Mouse (Mus musculus) right cerebral cortex, postnatal 36 days (tissue): Measurements from ENCODE around the gene Tuft1.
"Not testable (repeated sequence)": the region's sequence is repeated elsewhere in the genome, so short reads cannot be mapped to it uniquely, and the experiment has no call there.

ENCODE experiments used
- DNase-seq, 2 experiments: peaks; one replicate each; pipeline ENCODE4 v3.0.0; 2022; ENCODE audit warnings: low spot score in 2 of 2, mixed read lengths in 1 of 2

Gene Tuft1

DNA sequence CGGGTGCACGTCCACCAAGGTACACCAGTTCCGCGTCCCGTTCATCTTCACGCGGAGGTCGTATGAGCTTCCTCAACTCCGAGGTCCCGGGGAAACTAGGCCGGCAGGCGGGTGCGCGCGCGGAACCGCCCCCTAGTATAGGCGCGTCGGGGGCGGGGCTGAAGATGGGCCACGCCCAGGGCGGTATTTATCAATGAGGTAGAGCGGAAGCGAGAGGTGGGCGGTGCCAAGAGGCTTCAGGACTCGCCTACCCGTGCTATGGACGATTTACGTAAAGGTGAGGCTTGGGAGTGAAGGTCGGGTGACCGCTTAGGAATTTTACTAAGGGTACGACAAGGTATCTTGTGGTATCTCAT lies at the start of gene Tuft1:
Tuft1 (minus strand) TSS at position 133 of the 356 bp plus-strand sequence.
- peak; percentile 21 to 26 for DNase-seq

DNA sequence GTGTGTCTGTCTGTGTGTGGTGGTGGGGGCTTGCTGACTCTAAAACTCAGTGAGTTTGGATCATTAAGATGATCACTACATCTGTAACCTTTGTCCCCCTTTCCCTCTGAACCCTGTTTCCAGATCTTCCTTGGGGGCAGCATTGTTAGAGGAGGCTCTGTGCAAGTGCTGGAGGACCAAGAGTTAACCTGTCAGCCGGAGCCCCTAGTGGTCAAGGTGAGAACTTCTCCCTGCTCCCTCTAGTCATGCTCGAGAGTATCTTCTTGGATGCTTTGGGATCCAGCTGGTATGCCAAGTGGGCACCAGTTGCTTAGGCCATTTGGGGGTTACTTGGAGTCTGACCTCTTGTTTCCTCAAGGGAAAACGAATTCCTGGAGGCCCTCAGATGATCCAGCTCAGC lies 44.7 kb upstream of the Tuft1 start:
- DNase-seq, result not testable (repeated sequence)

DNA sequence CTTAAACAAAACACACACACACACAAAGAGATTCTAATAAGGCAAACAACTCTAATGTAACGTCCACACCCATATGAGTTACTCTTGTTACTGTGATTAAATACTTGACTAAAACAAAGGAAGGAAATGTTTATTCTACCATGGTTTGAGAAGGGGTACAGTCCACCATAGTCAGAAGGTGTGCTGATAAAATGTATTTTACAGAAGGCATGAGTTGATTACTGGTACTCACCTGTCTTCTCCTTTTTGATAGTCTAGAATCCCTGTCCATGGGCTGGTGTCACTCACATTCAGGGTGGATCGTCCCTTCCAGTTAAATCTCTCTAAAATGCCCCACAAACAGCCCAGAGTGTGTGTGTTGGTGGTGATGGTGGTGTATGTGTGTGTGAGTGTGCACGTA lies 44.2 kb upstream of the Tuft1 start:
- no peak for DNase-seq

DNA sequence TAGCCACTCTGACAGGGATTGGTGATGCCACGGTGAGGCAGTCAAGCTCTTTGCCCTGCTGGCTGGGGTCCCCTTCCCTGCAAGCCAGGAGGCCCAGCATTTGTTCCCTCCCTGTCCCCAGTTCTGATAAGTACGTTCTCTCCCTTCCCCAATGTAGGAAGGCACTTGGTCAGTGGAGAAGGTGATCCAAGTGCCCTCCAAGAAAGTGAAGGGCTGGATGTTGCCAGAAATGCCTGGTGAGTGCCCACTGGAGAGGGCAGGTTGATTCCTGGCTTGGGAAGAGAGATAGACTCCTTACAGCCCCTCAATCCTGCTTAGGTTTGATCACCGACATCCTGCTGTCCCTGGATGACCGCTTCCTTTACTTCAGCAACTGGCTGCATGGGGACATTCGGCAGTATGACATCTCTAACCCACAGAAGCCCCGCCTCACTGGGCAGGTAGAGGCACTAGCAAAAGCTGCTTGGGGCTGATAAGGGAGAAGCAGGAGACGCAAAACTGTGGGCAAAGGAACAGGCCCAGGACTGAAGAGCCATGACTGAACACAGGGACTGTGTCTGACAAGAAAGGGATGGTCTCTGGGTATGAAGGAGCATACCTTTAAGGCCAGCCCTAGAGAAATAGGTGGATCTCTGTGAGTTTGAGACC lies 43.6 kb upstream of the Tuft1 start:
- DNase-seq, result not testable (repeated sequence)

DNA sequence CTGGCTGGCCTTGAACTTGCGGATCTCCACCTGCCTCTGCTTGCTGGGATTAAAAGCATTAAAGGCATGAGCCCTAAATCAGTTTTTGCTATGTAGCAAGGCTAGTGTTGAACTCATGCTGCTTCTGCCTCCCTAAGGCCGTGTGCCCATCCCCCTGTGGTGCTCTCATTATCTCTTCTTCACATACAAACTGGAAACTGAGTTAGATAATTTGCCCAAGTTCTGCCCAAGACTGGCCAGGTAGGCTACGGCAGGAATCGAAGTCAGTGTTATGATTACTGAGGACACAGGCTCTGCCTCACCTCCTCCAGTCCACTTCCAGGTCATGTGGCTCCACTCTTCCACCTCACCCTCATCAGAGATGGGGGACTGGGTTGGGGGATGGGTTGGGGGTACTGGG lies 37.6 kb upstream of the Tuft1 start:
- DNase-seq, result not testable (repeated sequence)

DNA sequence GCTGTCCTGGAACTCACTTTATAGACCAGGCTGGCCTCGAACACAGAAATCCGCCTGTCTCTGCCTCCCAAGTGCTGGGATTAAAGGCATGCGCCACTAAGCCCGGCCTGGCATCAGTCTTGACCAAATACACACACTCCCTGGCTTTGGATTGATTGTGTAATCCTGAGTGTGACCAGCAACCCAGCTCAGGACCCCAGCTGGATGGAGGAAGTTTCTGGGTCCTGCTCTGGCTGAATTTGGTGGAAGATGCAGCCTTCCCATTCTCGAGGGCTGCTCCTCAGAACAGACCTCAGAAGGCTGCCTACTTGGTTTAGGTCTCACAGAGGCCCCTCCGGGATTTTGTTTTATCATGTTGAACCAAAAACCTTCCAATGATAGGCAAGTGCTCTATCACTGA lies 36.9 kb upstream of the Tuft1 start:
- not testable (repeated sequence) for DNase-seq

DNA sequence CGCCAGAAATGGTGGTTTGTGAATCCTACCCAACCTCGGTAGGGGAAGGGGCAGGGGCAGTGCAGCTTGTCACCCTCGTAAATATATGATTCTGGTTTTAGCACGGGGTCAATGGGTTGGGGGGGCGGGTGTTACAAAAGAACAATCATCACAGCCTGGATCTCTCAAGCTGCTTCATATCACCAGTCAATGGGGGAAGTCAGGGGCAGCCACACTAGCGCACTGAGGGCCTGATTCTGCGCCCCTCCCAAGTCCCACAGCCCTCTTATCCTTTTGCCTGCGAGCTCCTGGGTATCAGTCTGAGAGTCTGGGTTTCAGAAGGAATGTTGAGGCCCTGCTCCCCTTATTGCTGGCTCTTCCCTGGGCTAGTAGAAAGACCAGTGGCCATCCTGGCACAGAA lies 35.2 kb upstream of the Tuft1 start:
- not testable (repeated sequence) for DNase-seq

DNA sequence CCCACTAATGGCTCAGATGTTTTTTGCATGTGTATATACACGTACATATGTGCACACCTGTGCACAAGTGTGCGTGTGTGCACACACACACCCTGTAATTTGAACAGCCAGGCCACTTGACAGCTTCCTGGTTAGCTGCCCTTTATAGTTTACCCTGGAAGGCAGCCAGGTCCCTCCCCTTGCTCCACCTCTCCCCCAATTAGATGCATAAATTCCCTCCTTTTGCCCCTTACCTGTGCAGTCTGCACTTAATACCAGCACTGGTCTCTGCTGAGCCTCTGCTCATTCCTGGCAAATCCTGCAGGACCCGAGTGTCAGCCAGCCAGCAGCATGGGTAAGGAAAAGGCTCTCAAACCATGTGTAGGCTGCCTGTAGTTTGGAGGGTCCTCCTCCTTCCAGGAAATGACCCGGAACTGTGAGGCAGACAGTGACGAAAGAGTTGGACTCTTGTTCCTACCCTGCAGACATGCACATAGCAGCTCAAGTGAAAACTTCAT lies 34.7 kb upstream of the Tuft1 start, which contains the start of gene Selenbp2:
Selenbp2 (plus strand) TSS at position 228 of the 497 bp plus-strand sequence.
- DNase-seq, result no peak

DNA sequence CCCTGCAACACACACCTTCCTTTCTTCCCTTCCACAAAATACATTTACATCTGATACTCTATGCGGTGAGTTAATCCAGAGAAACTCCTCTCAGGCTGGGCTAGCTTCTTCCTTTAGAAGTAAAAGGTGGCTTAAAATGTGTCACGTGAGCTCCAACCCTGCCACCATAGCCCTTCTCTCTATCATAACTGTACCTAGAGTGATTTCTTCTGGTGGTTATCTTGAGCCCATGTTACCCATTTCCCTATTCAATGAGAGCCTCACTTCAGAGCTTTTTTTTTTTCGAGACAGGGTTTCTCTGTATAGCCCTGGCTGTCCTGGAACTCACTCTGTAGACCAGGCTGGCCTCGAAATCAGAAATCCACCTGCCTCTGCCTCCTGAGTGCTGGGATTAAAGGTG lies 33.0 kb upstream of the Tuft1 start:
- DNase-seq, result not testable (repeated sequence)

DNA sequence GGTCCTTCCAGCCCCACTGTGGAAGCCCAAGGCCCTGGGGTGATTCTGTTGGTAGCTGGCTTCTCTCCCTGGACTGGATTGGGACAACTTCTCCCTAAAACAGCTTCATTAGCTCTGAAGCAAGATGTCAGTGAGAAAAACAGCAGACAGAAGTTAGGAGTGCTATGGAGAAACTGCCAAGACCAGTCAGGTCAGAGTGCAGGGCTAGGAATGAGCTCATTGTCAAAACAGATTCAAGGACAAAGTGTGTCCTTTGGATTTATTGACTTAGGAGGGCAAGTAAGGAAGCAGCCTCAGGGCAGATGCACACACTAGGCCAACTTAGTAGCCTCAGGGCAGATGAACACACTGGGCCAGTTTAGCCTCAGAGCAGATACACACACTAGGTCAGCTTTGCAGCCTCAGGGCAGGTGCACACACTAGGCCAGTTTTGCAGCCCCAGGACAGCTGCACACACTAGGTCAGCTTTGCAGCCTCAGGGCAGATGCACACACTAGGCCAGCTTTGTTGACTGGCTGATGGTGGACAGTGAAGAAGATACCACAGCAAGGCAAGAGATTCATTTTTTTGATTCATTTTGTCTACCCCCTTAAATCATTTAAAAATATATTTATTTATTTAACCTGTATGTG lies 32.1 kb upstream of the Tuft1 start:
- no peak for DNase-seq

DNA sequence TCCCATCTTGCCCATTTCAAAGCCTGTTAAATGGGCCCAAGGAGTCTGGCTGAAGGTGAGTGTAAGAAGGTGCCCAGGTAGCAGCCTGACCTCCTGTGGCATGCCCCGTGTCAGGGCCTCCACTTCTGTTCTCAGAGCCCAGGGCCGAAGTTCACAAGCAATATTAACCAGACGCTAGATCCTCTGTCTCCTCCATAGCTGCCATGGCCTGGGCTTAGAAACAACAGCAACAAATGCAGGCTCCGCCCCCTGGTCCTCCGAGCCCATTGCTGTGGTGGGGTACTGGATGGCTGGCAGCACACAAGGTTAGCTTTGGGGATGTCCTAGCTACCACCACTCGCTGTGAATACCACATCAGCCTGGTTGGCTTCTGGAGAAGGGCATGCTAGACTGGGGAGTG lies 31.5 kb upstream of the Tuft1 start:
- DNase-seq, result not testable (repeated sequence)

DNA sequence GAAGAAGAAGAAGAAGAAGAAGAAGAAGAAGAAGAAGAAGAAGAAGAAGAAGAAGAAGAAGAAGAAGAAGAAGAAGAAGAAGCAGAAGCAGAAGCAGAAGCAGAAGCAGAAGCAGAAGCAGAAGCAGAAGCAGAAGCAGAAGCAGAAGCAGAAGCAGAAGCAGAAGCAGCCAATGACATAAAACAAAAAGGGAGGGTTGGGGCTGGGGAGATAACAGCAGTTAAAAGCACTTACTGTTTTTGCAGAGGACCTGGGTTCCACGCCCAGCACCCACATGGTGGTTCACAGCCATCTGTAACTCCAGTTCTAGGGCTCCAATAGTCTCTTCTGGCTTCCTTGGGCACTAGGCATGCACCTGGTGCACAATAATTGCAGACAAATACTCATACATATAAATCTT lies 30.5 kb upstream of the Tuft1 start:
- not testable (repeated sequence) for DNase-seq

DNA sequence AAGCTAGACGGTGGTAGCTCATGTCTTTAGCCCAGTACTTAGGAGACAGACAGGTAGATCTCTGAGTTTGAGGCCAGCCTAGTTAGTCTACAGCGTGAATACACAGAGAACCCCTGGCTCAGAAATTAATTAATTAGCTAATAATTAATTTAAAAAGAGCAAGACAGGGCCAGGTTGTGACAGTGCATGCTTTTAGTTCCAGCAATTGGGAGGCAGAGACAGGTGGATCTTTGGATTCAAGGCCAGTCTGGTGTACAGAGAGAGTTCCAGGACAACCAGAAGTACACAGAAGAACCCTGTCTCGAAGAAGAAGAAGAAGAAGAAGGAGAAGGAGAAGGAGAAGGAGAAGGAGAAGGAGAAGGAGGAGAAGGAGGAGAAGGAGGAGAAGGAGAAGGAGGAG lies 30.0 kb upstream of the Tuft1 start:
- not testable (repeated sequence) for DNase-seq

DNA sequence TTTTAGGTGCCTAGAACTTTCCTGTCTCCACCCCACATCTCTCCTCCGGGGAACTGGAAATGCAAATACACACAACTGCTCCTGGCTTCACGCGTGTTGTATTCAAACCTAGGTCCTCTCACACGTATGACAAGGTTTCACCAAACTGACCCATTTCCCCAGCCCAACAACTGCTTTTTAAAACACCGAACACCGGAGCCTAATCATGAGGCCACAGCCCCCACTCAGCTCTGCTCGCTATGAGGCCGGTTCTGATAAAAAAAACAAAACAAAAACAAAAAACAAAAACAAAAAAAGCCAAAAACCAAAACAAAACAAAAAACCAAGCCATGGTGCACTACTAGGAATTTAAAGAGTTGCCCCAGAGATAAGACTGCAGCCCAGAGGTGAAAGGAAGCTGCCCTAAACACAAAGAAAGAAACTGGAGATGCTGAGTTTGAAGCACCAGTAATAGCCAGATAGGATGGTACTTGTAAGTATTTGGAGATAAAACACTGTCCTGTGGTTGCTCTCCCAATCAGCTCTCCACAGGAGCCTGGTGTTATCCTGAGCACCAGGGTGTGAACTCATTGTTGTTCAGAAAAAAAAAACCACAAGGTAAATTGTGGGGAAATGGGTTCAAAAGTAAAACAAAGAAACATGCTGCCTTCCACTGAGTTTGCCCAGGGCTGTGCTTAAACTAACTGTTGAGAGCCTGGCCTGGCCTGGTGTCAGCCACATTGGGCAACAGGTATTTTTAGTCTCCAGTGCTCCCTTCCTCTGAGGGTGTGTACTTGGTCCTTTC lies 27.5 kb upstream of the Tuft1 start:
- DNase-seq, result not testable (repeated sequence)

DNA sequence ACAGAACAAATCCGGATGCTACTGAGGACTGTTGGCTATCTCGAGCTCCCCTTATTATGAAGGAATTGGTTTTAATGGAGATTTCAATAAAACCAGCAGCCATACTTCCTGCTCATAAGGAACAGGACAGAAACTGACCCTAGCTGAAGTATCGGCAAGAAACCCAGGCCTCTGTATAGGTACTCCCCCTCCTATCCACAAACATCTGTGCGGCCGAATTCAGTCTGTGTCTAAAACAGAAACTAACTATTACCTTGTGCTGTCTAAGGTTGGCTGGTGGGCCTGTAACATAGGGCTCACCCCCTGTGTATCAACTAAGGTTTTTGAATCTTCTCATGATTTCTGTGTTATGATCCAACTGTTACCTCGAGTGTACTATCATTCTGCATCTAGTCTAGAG lies 25.0 kb upstream of the Tuft1 start:
- DNase-seq, result no peak

DNA sequence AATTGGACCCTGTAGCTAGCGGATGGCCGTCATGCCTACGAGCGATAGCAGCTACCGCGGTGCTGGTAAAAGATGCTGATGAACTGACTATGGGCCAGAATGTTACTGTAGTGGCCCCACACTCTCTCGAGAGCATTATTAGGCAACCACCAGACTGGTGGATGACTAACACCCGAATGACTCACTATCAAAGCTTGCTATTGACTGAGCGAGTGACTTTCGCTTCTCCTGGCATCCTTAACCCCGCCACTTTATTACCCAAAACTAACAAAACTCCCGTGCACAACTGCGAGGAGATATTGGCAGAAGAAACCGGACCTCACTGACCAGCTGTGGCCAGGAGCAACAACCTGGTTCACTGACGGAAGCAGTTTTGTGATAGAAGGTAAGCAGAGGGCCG lies 22.1 kb upstream of the Tuft1 start:
- DNase-seq, result no peak

DNA sequence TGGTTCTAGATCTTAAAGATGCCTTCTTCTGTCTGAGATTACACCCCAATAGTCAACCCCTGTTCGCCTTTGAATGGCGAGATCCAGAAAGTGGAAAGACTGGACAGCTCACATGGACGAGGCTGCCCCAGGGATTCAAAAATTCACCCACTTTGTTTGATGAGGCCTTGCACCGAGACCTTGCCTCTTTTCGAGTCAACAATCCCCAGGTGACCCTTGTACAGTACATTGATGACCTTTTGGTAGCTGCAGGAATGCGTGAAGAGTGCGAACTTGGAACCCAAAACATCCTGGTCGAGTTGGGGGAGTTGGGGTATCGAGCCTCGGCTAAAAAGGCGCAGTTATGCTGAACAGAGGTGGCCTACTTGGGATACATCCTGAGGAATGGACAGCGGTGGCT lies 21.4 kb upstream of the Tuft1 start:
- not testable (repeated sequence) for DNase-seq

DNA sequence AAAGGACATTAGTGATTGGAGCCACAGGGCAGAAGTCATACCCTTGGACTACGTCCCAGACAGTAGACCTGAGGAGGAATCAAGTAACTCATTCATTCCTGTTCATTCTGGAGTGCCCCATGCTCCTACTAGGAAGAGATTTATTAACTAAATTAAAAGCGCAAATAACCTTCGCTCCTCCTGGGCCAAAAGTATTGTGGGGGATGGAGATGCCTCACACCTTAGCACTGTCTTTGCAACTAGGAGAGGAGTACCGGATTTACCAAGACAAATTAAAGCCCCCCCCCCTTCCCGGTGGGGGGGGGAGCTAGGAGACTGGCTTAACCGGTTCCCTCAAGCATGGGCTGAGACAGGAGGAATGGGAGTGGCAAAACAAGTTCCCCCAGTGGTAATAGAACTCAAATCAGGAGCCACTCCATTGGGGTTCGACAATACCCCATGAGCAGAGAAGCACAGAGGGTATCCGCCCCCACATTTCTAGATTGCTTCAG lies 20.7 kb upstream of the Tuft1 start:
- DNase-seq, result no peak

DNA sequence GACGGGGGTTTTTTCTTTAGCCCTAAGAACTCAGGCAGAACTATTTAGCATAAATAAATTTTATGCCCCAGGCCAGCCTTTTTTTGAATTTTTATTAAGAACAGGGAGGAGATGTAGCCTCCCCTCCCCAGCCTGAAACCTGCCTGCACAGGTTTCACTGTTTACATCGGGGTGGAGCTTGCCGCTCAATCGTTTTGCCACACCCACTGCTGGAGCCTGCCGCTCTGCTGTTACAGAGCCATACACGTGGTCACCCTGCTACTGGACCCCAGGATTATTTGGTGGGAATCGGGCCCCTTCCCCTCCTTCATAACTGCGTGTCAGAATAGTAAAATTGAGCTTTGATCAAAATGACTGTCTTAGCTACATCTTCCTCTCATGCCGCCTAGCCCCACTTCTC lies 16.4 kb upstream of the Tuft1 start:
- DNase-seq, result not testable (repeated sequence)

DNA sequence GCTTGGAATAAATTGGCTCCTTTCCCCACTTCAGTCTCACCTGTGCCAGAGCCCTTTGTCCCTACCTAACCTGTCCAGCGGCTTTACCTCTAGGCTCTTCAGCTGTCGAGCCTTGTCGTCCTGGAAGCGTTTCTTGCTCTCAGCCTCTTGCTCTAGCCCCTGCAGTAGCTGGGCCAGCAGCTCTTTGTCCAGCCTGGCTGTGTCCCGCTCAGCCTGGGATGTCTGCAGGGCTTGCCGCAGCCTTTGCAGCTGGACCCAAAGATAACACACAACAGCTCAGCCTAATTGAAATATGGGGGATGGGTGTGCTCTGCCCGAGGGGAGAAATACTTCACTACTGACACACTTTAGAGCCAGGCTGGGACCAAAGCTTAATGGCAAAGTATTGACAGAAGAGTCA lies 7.2 kb upstream of the Tuft1 start:
- DNase-seq, result not testable (repeated sequence)

DNA sequence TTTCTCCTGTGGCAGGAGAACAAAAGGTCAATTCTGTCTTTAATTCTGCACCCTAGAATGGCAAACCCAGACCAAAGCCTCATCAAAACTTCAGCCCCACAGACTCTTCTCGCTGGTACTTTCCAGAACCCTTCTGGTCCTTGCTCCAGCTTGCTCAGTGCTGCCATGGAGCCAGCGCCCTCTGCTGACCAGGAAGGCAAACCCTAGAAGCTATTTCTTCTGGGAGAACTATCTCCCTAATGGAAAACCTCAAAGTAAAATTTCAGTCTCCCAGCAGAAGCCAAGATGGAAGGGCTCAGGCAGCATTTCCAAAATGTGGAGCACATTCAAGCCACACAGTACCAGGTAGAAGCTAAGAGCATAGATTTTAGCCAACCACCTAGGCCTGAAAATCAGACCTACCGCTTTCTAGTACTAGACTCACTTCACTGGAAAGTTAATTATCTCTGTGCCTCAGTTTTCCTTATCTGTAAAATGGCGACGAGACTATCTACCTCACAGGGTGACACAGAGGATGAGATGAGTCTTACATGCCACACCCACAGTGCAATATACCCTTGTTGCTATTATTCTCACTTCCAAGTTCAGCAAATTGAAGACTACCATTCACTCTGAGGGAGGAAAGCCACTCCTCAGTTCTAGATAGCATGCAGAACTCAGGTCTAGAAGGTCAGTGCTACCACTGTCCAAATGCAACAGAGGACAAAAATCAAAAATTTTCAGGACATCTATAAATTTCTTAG lies 6.6 kb upstream of the Tuft1 start:
- not testable (repeated sequence) for DNase-seq

DNA sequence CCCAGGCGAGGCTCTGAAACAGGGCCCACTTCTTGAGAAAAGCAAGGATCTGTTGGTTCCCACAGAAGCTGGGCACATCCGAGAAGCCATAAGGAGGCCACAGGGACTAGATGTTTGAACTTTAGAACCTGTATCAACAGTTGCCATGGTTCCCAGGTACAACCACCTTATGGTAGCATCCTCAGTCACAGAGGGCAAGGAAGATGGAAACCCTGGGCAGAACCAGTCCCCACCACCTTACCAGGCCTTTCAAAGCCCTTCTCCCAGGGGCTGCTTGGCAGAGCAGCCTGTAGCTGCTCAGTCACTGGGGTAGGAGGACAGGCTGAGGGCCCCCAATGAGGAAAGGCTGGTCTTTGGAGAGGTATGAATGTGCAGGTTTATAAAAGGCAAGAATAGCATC lies 2.2 kb upstream of the Tuft1 start:
- not testable (repeated sequence) for DNase-seq
